Comparison of ENCODE assay signal across 15 mouse cellular contexts in genomic region chr1:166342539-166342938, GRCm38 (mm10).
"Had no signal": no experiment of that assay in that cellular context is flagged by ENCODE, and none has a peak within 500 bp of the region (broad histone marks: within the 10 kb centered on the region; RNA-seq: fewer than 3 reads in every experiment).

No protein-coding gene starts in this region.

- DNase-seq: liver, postnatal 0 days; lung, adult 2 months; lung, postnatal 14 days; lung, postnatal 4 days; midbrain, embryonic 14.5 days; retina, postnatal 1 day; right cerebral cortex, adult 18-20 months; right cerebral cortex, postnatal 25 days; right cerebral cortex, postnatal 4 days; spleen, adult 18-20 months; thymus, adult 18-20 months; thymus, postnatal 14 days; thymus, postnatal 36 days had no signal

- ATAC-seq: liver, postnatal 0 days; lung, postnatal 0 days; midbrain, embryonic 16.5 days had no signal
